11 mouse cellular contexts compared by ENCODE assay signal in the genomic region with DNA sequence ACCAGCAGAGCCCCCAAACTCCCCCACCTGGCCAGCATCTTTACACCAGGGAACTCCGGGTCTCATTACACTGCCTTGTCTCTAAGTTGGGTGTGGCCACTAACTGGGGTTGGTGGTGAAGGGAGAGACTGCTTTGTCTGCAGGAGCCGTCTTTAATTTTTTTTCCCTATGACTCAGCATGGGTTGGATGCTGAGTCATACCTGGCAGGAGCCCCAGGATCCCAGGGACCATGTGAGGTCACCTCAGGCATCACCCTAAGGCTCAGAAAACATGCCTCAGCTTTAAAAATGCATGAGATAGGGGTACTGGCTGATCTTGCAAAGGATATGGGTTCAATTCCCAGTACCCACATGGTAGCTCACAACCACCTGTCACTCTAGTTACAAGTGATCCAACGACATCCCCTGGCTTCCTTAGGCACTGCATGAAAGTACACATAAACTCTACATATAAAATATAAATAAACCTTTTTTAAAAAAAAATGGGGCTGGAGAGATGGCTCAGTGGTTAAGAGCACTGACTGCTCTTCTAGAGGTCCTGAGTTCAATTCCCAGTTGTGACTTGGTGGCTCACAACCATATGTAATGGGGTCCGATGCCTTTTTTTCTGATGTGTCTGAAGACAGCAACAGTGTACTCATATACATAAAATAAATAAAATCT. TPM values are rescaled to one million over a fixed set of nuclear protein-coding genes. Genes with fewer than 3 reads are reported as not detected.
DNase-seq lines count a peak whose midpoint lies in the region; ATAC-seq and TF ChIP-seq lines count a peak whose summit lies in the region.
"Had no signal": no experiment of that assay in that cellular context is flagged by ENCODE, and none has a peak within 500 bp of the region (broad histone marks: within the 10 kb centered on the region; RNA-seq: fewer than 3 reads in every experiment).

No protein-coding gene starts in this region.

- H3K27ac ChIP-seq in forebrain, embryonic 14.5 days (ENCODE audit: low read depth, low read length): no peak overlapping the region
- H3K27ac ChIP-seq: embryonic facial prominence, embryonic 13.5 days; left cerebral cortex, adult 2 months; lung, embryonic 15.5 days had no signal

- no peak for TF ChIP-seq CTCF in Patski (IDR thresholded peaks at IDR 0.05)

- POLR2A ChIA-PET in Patski (lab: Charles Lee): no interaction called here

- ATAC-seq in frontal cortex, adult (ENCODE audit: low TSS enrichment): 0 out of 2 replicates have a peak, but pooled peaks have one; percentile 31
- ATAC-seq in Patski: peak; percentile 53
- ATAC-seq in erythroblast, adult 5-6 weeks (replicated peaks; ENCODE audit: low FRiP score, poor library complexity, severe bottlenecking): peak; percentile 76
- ATAC-seq in forebrain, embryonic 14.5 days: no peak

- WGBS in forebrain, embryonic 14.5 days: 65% methylated on average over 4 of the region's 4 CpGs

- H3K36me3 ChIP-seq in forebrain, embryonic 14.5 days (ENCODE audit: control insufficient read depth, insufficient read depth, low read length): no peaks in the 10 kb centered on the region
- H3K36me3 ChIP-seq: embryonic facial prominence, embryonic 13.5 days; lung, embryonic 15.5 days had no signal

- intact Hi-C loops in left cerebral cortex, postnatal 36 days (cut with DNase I): loop anchor here (2.0 kb wide), 1 partner anchor 51 kb away; a partner anchor contains a TSS

- no peaks in the 10 kb centered on the region for H3K9me3 ChIP-seq in forebrain, embryonic 14.5 days (replicated peaks; ENCODE audit: control insufficient read depth, low read length)
- H3K9me3 ChIP-seq: embryonic facial prominence, embryonic 13.5 days; lung, embryonic 15.5 days had no signal

- in situ Hi-C loops in Patski (cut with MboI; ENCODE audit: low pct_unique_long_range_greater_than_20kb): loop anchor here (5.0 kb wide), 2 partner anchors 34 to 51 kb away; a partner anchor contains a TSS

- DNase-seq in frontal cortex, postnatal 14 days (ENCODE audit: low spot score in 2 of 2): no peak
- DNase-seq in 3T3-L1 (ENCODE audit: low read depth, low spot score) (peak; percentile 95), Patski (ENCODE audit: low read depth, low spot score) (peak; percentile 64)
- no peak for DNase-seq in left cerebral cortex, postnatal 36 days (ENCODE audit: low spot score in 2 of 2)
- no peak for DNase-seq in cerebellum, postnatal 10 days
- no peak for DNase-seq in forebrain, embryonic 14.5 days (ENCODE audit: low spot score)

- H3K4me1 ChIP-seq in forebrain, embryonic 14.5 days (ENCODE audit: control insufficient read depth, insufficient read depth, low read length): no peaks in the 10 kb centered on the region
- H3K4me1 ChIP-seq: lung, embryonic 15.5 days had no signal

- H3K4me3 ChIP-seq in forebrain, embryonic 14.5 days (ENCODE audit: low read depth, low read length): no peak overlapping the region
- H3K4me3 ChIP-seq: embryonic facial prominence, embryonic 13.5 days; left cerebral cortex, adult 2 months; lung, embryonic 15.5 days had no signal

- no peak overlapping the region for H3K9ac ChIP-seq in forebrain, embryonic 14.5 days (ENCODE audit: low read length)
- H3K9ac ChIP-seq: embryonic facial prominence, embryonic 13.5 days; lung, embryonic 15.5 days had no signal

- no peak overlapping the region for H3K4me2 ChIP-seq in forebrain, embryonic 14.5 days (ENCODE audit: low read length)
- H3K4me2 ChIP-seq: embryonic facial prominence, embryonic 13.5 days; lung, embryonic 15.5 days had no signal

- CTCF ChIA-PET in Patski (lab: Charles Lee): interaction anchor here (0.9 to 3.1 kb wide), 6 partner anchors 15 to 68 kb away, joined by 3 to 15 read pairs (median 5); no protein-coding TSS in a partner anchor

- H3K27me3 ChIP-seq in Patski: no peaks in the 10 kb centered on the region
- no peaks in the 10 kb centered on the region for H3K27me3 ChIP-seq in forebrain, embryonic 14.5 days (replicated peaks; ENCODE audit: control insufficient read depth, insufficient read depth, low read length)
- H3K27me3 ChIP-seq: embryonic facial prominence, embryonic 13.5 days; lung, embryonic 15.5 days had no signal

RNA-seq across cellular contexts. Expression of a gene that starts 50.2 kb away (rescaled TPM):
- 0.41 TPM for polyA plus RNA-seq in Patski (2021)
- total RNA-seq in erythroblast, adult 5-6 weeks (2015; ENCODE audit: low replicate concordance): 2.1 TPM in 1 of 2 replicates, not detected in the other
- total RNA-seq in erythroblast, adult 5-6 weeks (2017; ENCODE audit: low replicate concordance): 1.0 and 1.8 TPM in 2 replicates
- 10 to 100 TPM; 26.3 to 39.3 TPM for total RNA-seq in left cerebral cortex, postnatal 36 days (2021)
- 0.48 and 0.84 TPM in 2 replicates for polyA plus RNA-seq in forebrain, embryonic 14.5 days (2014; fragmentation: Nextera tagmentation; extraction: Ambion mirVana)

RNA-seq across cellular contexts. Expression of a gene that starts 52.1 kb away (rescaled TPM):
- 1.5 TPM for polyA plus RNA-seq in Patski (2021)
- total RNA-seq in erythroblast, adult 5-6 weeks (2015; ENCODE audit: low replicate concordance): not detected in 2 replicates
- 0.84 and 0.85 TPM in 2 replicates for total RNA-seq in erythroblast, adult 5-6 weeks (2017; ENCODE audit: low replicate concordance)
- 1 to 10 TPM; 1.9 to 3.7 TPM for total RNA-seq in left cerebral cortex, postnatal 36 days (2021)
- 0.40 and 0.65 TPM in 2 replicates for polyA plus RNA-seq in forebrain, embryonic 14.5 days (2014; fragmentation: Nextera tagmentation; extraction: Ambion mirVana)

RNA-seq across cellular contexts. Expression of a gene that starts 59.9 kb away (rescaled TPM):
- 2.0 TPM for polyA plus RNA-seq in Patski (2021)
- total RNA-seq in erythroblast, adult 5-6 weeks (2015; ENCODE audit: low replicate concordance): 0.96 and 5.9 TPM in 2 replicates
- total RNA-seq in erythroblast, adult 5-6 weeks (2017; ENCODE audit: low replicate concordance): 1.5 and 2.6 TPM in 2 replicates
- total RNA-seq in left cerebral cortex, postnatal 36 days (2021): 1 to 10 TPM in 1 of 2 experiments, under 1 TPM in 1; 0.93 to 1.7 TPM
- polyA plus RNA-seq in forebrain, embryonic 14.5 days (2014; fragmentation: Nextera tagmentation; extraction: Ambion mirVana): 2.8 and 4.8 TPM in 2 replicates

Comparison
In these comparisons a context has a peak if more than half of its experiments do, and no peak if none do; other contexts are left out.
1. DNase-seq: peak in 3T3-L1 (single experiment) and Patski (single experiment); none in frontal cortex, postnatal 14 days (0 of 2), left cerebral cortex, postnatal 36 days (0 of 2), cerebellum, postnatal 10 days (0 of 2) and forebrain, embryonic 14.5 days (single experiment).
2. RNA of a gene that starts 50.2 kb away (total RNA-seq): 26.3 to 39.3 TPM in left cerebral cortex, postnatal 36 days; 1.0 to 2.1 TPM in erythroblast, adult 5-6 weeks; every median in the first group is over 4 times any median in the second.